Mouse (Mus musculus): ENCODE measurements at regions not wholly inside any gene's neighbourhood (a gene's known extent, or its start where the extent isn't known, plus 50 kb on each side); places are given as distances from the start of the nearest gene placed in this dataset.

- H3K27me3 ChIP-seq (ENCODE audit: control insufficient read depth, insufficient read depth, low read length), result no peaks in the 10 kb centered on the region
- ATAC-seq (ENCODE audit: insufficient number of reproducible peaks, insufficient read depth, low FRiP score, low read depth), result no peak
- no peaks in the 10 kb centered on the region for H3K36me3 ChIP-seq (ENCODE audit: control insufficient read depth, insufficient read depth, low read length)
- no peak overlapping the region for H3K27ac ChIP-seq (ENCODE audit: low read length)
- no peak overlapping the region for H3K9ac ChIP-seq (replicated peaks; ENCODE audit: low read depth, low read length)
- no peaks in the 10 kb centered on the region for H3K9me3 ChIP-seq (ENCODE audit: control insufficient read depth, low read depth, low read length)
- no peaks in the 10 kb centered on the region for H3K4me1 ChIP-seq (ENCODE audit: control insufficient read depth, insufficient read depth, low read length)
- 94% methylated on average over 4 of the region's 4 CpGs for WGBS
- no peak overlapping the region for H3K4me2 ChIP-seq (replicated peaks; ENCODE audit: low read depth, low read length)
- H3K4me3 ChIP-seq (ENCODE audit: low read depth, low read length), result no peak overlapping the region
Measured at GRCm38 (mm10) chr16:74768264-74768663, 356.6 kb upstream of the Robo2 start.

DNA sequence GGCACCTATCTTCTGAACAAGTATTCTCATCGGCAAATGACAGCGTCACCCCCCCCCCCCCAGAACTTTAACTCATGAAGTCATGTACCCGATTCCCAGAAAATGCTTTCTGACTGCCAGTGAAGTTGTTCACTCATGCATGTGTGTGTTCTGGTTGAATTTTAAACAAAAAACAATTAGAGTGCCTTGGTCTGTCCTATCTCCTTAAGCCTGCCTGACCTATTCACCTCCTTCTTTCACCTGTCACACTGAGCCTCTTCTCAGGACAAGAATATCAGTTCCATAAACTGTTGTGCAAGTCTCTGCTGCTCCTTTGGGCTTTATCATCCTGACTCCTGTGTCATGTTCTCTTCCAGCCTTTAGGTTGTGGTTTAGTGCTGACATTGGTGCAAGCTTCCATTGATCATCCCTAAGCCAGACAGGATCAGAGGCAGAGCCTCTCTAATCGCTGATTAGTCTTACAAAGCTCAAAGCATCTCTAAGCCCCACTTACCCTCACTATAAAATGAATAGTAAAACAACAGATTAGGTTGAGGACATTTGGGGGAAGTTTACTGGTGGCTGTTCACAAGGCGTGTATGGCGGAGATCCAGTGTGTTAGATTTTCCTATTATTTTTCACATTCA lies 345.2 kb upstream of the Robo2 start:
- 47% methylated on average over 6 of the region's 6 CpGs for WGBS
- Histone ChIP-seq H3K27ac (ENCODE audit: low read length) (no peak overlapping the region), H3K9me3 (ENCODE audit: control insufficient read depth, low read depth, low read length) (no peaks in the 10 kb centered on the region), H3K4me2 (replicated peaks; ENCODE audit: low read depth, low read length) (no peak overlapping the region), H3K4me3 (ENCODE audit: low read depth, low read length) (no peak overlapping the region), H3K9ac (replicated peaks; ENCODE audit: low read depth, low read length) (no peak overlapping the region), H3K27me3 (ENCODE audit: control insufficient read depth, insufficient read depth, low read length) (no peaks in the 10 kb centered on the region), H3K4me1 (ENCODE audit: control insufficient read depth, insufficient read depth, low read length) (no peaks in the 10 kb centered on the region), H3K36me3 (ENCODE audit: control insufficient read depth, insufficient read depth, low read length) (no peaks in the 10 kb centered on the region)
- no peak for ATAC-seq (ENCODE audit: insufficient number of reproducible peaks, insufficient read depth, low FRiP score, low read depth)

GRCm38 (mm10) chr16:74750900-74751299 lies 339.3 kb upstream of the Robo2 start:
- peak; percentile 69 for ATAC-seq (ENCODE audit: insufficient number of reproducible peaks, insufficient read depth, low FRiP score, low read depth)
- whole genome bisulfite sequencing, result 26% methylated on average over 3 of the region's 3 CpGs
- H3K9me3 ChIP-seq (ENCODE audit: control insufficient read depth, low read depth, low read length), result no peaks in the 10 kb centered on the region
- H3K4me3 ChIP-seq (ENCODE audit: low read depth, low read length), result no peak overlapping the region
- H3K27ac ChIP-seq (ENCODE audit: low read length), result no peak overlapping the region
- H3K4me2 ChIP-seq (replicated peaks; ENCODE audit: low read depth, low read length), result no peak overlapping the region
- no peaks in the 10 kb centered on the region for H3K36me3 ChIP-seq (ENCODE audit: control insufficient read depth, insufficient read depth, low read length)
- no peaks in the 10 kb centered on the region for H3K4me1 ChIP-seq (ENCODE audit: control insufficient read depth, insufficient read depth, low read length)
- no peaks in the 10 kb centered on the region for H3K27me3 ChIP-seq (ENCODE audit: control insufficient read depth, insufficient read depth, low read length)
- no peak overlapping the region for H3K9ac ChIP-seq (replicated peaks; ENCODE audit: low read depth, low read length)

- H3K27me3 ChIP-seq (ENCODE audit: control insufficient read depth, insufficient read depth, low read length), result no peaks in the 10 kb centered on the region
- ATAC-seq (ENCODE audit: insufficient number of reproducible peaks, insufficient read depth, low FRiP score, low read depth), result no peak
- no peaks in the 10 kb centered on the region for H3K9me3 ChIP-seq (ENCODE audit: control insufficient read depth, low read depth, low read length)
- no peaks in the 10 kb centered on the region for H3K4me1 ChIP-seq (ENCODE audit: control insufficient read depth, insufficient read depth, low read length)
- no peak overlapping the region for H3K27ac ChIP-seq (ENCODE audit: low read length)
- H3K9ac ChIP-seq (replicated peaks; ENCODE audit: low read depth, low read length), result no peak overlapping the region
- H3K4me3 ChIP-seq (ENCODE audit: low read depth, low read length), result no peak overlapping the region
- H3K4me2 ChIP-seq (replicated peaks; ENCODE audit: low read depth, low read length), result no peak overlapping the region
- no peaks in the 10 kb centered on the region for H3K36me3 ChIP-seq (ENCODE audit: control insufficient read depth, insufficient read depth, low read length)
Measured at GRCm38 (mm10) chr16:74749006-74749405, 337.4 kb upstream of the Robo2 start.

DNA sequence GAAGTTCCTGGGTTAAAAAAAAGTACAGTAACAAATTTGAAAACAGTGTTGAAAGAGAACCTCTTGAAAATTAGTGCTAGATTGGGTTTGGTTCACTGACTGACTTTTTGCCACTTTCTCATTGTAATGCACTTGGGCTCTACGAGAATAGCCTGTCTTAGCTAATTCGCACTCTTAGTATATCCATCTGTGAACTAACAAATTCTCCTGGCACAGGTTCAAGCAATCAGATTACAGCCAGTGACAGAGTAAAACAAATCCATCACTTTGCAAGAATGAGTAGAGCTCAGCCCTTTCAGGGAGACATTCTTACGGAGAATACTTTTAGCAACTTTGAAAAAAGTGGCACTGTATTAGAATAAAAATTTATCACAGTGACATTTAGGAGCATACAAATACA lies 331.9 kb upstream of the Robo2 start:
- WGBS, result 33% methylated on average over 3 of the region's 3 CpGs
- H3K4me3 ChIP-seq (ENCODE audit: low read depth, low read length), result no peak overlapping the region
- no peaks in the 10 kb centered on the region for H3K4me1 ChIP-seq (ENCODE audit: control insufficient read depth, insufficient read depth, low read length)
- no peaks in the 10 kb centered on the region for H3K27me3 ChIP-seq (ENCODE audit: control insufficient read depth, insufficient read depth, low read length)
- H3K27ac ChIP-seq (ENCODE audit: low read length), result no peak overlapping the region
- H3K4me2 ChIP-seq (replicated peaks; ENCODE audit: low read depth, low read length), result no peak overlapping the region
- no peak for ATAC-seq (ENCODE audit: insufficient number of reproducible peaks, insufficient read depth, low FRiP score, low read depth)
- no peaks in the 10 kb centered on the region for H3K9me3 ChIP-seq (ENCODE audit: control insufficient read depth, low read depth, low read length)
- no peak overlapping the region for H3K9ac ChIP-seq (replicated peaks; ENCODE audit: low read depth, low read length)
- H3K36me3 ChIP-seq (ENCODE audit: control insufficient read depth, insufficient read depth, low read length), result no peaks in the 10 kb centered on the region

DNA sequence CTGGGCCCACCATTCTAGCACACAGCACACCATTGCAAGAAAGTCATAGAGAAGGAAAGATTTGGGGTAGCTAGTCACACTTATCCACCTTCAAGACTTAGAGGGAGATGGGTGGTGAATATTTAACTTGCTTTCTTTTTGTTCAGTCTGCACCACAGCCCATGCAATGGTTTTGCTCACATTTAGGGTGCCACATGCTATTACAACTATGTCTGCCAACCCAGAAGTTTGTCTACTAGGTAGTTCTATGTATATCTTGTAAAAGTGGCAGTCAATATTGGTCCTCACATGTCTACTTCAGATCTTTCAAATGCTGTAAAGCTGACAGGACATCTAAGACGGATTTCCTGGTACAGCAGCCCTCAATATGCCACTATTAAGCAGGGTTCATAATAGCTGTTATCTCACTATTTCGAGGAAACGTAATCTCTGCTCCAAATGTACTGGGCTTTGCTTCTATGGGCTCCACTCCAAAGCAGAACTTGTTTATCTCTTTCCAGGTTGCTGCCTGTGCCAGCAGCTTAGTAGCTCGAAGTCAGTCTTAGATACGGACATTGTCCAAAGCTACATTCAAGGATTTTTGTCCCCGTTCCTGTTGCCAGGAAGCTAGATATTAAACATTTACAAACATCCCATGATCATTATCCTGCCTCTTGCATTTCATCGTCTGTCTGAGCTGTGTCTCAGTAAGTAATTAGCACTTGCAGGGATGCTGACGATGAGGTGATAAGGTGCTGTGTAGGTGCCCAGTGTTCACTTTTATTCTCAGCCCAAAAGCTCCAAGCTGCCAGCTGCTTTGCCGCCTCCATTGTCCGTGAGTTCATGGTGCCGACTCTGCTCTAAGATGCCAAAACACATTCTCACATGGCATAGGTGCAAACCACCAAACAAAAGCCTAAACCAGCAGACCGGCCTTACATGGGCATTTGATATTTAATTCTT lies 327.8 kb upstream of the Robo2 start:
- no peaks in the 10 kb centered on the region for H3K27me3 ChIP-seq (ENCODE audit: control insufficient read depth, insufficient read depth, low read length)
- WGBS, result 57% methylated on average over 12 of the region's 12 CpGs
- no peak overlapping the region for H3K4me2 ChIP-seq (replicated peaks; ENCODE audit: low read depth, low read length)
- H3K4me3 ChIP-seq (ENCODE audit: low read depth, low read length), result no peak overlapping the region
- H3K36me3 ChIP-seq (ENCODE audit: control insufficient read depth, insufficient read depth, low read length), result no peaks in the 10 kb centered on the region
- no peaks in the 10 kb centered on the region for H3K9me3 ChIP-seq (ENCODE audit: control insufficient read depth, low read depth, low read length)
- H3K9ac ChIP-seq (replicated peaks; ENCODE audit: low read depth, low read length), result no peak overlapping the region
- no peak for ATAC-seq (ENCODE audit: insufficient number of reproducible peaks, insufficient read depth, low FRiP score, low read depth)
- no peaks in the 10 kb centered on the region for H3K4me1 ChIP-seq (ENCODE audit: control insufficient read depth, insufficient read depth, low read length)
- no peak overlapping the region for H3K27ac ChIP-seq (ENCODE audit: low read length)

GRCm38 (mm10) chr16:74732940-74733776 lies 321.5 kb upstream of the Robo2 start:
- H3K27me3 ChIP-seq (ENCODE audit: control insufficient read depth, insufficient read depth, low read length), result no peaks in the 10 kb centered on the region
- no peaks in the 10 kb centered on the region for H3K9me3 ChIP-seq (ENCODE audit: control insufficient read depth, low read depth, low read length)
- H3K27ac ChIP-seq (ENCODE audit: low read length), result no peak overlapping the region
- ATAC-seq (ENCODE audit: insufficient number of reproducible peaks, insufficient read depth, low FRiP score, low read depth), result no peak
- H3K4me1 ChIP-seq (ENCODE audit: control insufficient read depth, insufficient read depth, low read length), result no peaks in the 10 kb centered on the region
- H3K36me3 ChIP-seq (ENCODE audit: control insufficient read depth, insufficient read depth, low read length), result no peaks in the 10 kb centered on the region
- H3K4me2 ChIP-seq (replicated peaks; ENCODE audit: low read depth, low read length), result no peak overlapping the region
- H3K9ac ChIP-seq (replicated peaks; ENCODE audit: low read depth, low read length), result no peak overlapping the region
- WGBS, result 81% methylated on average over 9 of the region's 9 CpGs
- H3K4me3 ChIP-seq (ENCODE audit: low read depth, low read length), result no peak overlapping the region

GRCm38 (mm10) chr16:74730169-74730794 lies 318.7 kb upstream of the Robo2 start:
- 55% methylated on average over 3 of the region's 3 CpGs for WGBS
- Histone ChIP-seq H3K27ac (ENCODE audit: low read length) (no peak overlapping the region), H3K4me3 (ENCODE audit: low read depth, low read length) (no peak overlapping the region), H3K9me3 (ENCODE audit: control insufficient read depth, low read depth, low read length) (no peaks in the 10 kb centered on the region), H3K9ac (replicated peaks; ENCODE audit: low read depth, low read length) (no peak overlapping the region), H3K27me3 (ENCODE audit: control insufficient read depth, insufficient read depth, low read length) (no peaks in the 10 kb centered on the region), H3K36me3 (ENCODE audit: control insufficient read depth, insufficient read depth, low read length) (no peaks in the 10 kb centered on the region), H3K4me2 (replicated peaks; ENCODE audit: low read depth, low read length) (no peak overlapping the region), H3K4me1 (ENCODE audit: control insufficient read depth, insufficient read depth, low read length) (no peaks in the 10 kb centered on the region)
- no peak for ATAC-seq (ENCODE audit: insufficient number of reproducible peaks, insufficient read depth, low FRiP score, low read depth)

All from stomach, embryonic 14.5 days (tissue).